Mouse (Mus musculus): ENCODE results near the gene Dhx33.

- TF ChIP-seq GATA1 (IDR thresholded peaks at IDR 0.05; ENCODE audit: borderline replicate concordance, low read length) (no peak), FLI1 (IDR thresholded peaks at IDR 0.05; ENCODE audit: low read length) (no peak)
These were observed at the start of gene Dhx33 for GRCm38 (mm10) chr11:71004316-71004773.

All from megakaryocyte, embryonic 14.5 days (primary cell).